Mouse (Mus musculus) megakaryocyte, embryonic 14.5 days (primary cell): ENCODE results near the gene Igf2bp1. TPM values are rescaled to one million over a fixed set of nuclear protein-coding genes. Genes with fewer than 3 reads are reported as not detected.

Experiments
- H3K27me3 ChIP-seq: replicated peaks from 2 replicates; pipeline ENCODE3; 2012; ENCODE audit warnings: inconsistent platforms
- H3K36me3 ChIP-seq: replicated peaks from 2 replicates; pipeline ENCODE3; 2012; ENCODE audit warnings: low read length, inconsistent platforms, mixed read lengths
- H3K4me1 ChIP-seq: 2 replicates; pipeline ENCODE4 v1.6.1; 2012; ENCODE audit warnings: inconsistent platforms
- H3K4me3 ChIP-seq: replicated peaks from 2 replicates; pipeline ENCODE3; 2012; ENCODE audit warnings: moderate library complexity, mild to moderate bottlenecking, inconsistent platforms
- H3K9me3 ChIP-seq: 2 replicates; pipeline ENCODE4 v1.6.1; 2012; ENCODE audit warnings: inconsistent platforms
- FLI1 ChIP-seq: IDR thresholded peaks from 2 replicates; pipeline ENCODE4 v1.6.1; 2012; ENCODE audit warnings: low read length, inconsistent platforms, mixed read lengths
- GATA1 ChIP-seq: IDR thresholded peaks from 3 replicates; pipeline ENCODE4 v1.6.1; 2012; ENCODE audit warnings: mixed read lengths, low read length, inconsistent platforms, borderline replicate concordance
- polyA plus RNA-seq: library from polyadenylated mRNA; stranded (reverse); fragments of >175 nt; gene quantifications from 2 replicates; pipeline ENCODE4 v1.2.3, GENCODE M21; 2012; ENCODE audit warnings: low replicate concordance; ENCODE audit not compliant: insufficient read depth

Igf2bp1 gene
- polyA plus RNA-seq, result 0.06 TPM in 1 of 2 replicates, not detected in the other

- Histone ChIP-seq H3K27me3 (peaks cover 80% of the 10 kb centered on the region), H3K4me1 (peaks cover 32% of the 10 kb centered on the region), H3K36me3 (no peaks in the 10 kb centered on the region), H3K4me3 (peak within 1 kb of the TSS; percentile 82), H3K9me3 (no peaks in the 10 kb centered on the region)
- no peak for TF ChIP-seq FLI1
- TF ChIP-seq GATA1, result no peak
Measured at GRCm38 (mm10) chr11:96005403-96006271, at the start of gene Igf2bp1. TSS of gene Igf2bp1 (minus strand) at chr11:96005940.

GRCm38 (mm10) chr11:96050854-96051253 is 45.1 kb upstream of the Igf2bp1 start:
- Histone ChIP-seq H3K36me3 (peaks cover 94% of the 10 kb centered on the region), H3K9me3 (no peaks in the 10 kb centered on the region), H3K4me1 (peaks cover 61% of the 10 kb centered on the region), H3K4me3 (no peak overlapping the region), H3K27me3 (no peaks in the 10 kb centered on the region)
- TF ChIP-seq GATA1, result no peak
- no peak for TF ChIP-seq FLI1

DNA sequence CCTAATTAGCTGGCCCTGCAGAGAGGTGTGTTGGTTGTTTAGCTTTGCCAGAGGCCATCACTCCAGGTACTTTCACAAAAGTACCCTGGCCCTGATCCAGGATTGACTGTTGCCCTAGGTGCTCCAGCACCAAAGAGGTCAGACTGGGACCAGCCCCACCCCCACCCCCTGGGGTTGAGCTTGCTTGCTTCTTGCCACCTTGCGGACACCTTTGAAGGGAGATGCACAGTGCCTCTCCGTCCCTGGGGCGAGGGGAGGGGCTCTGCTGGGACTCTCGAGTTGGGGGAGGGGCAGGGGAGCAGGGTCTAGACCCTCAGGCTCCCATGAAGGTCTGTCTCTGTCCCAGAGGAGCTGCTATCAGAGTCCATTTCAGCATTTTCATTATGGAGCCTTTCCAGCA is 44.2 kb upstream of the Igf2bp1 start:
- H3K4me3 ChIP-seq, result no peak overlapping the region
- H3K9me3 ChIP-seq, result no peaks in the 10 kb centered on the region
- peaks cover 93% of the 10 kb centered on the region for H3K36me3 ChIP-seq
- H3K4me1 ChIP-seq, result peaks cover 65% of the 10 kb centered on the region
- no peaks in the 10 kb centered on the region for H3K27me3 ChIP-seq
- TF ChIP-seq FLI1 (no peak), GATA1 (no peak)

GRCm38 (mm10) chr11:96047469-96048373 is 42.0 kb upstream of the Igf2bp1 start:
- H3K4me3 ChIP-seq, result no peak overlapping the region
- H3K27me3 ChIP-seq, result no peaks in the 10 kb centered on the region
- peaks cover 96% of the 10 kb centered on the region for H3K36me3 ChIP-seq
- H3K4me1 ChIP-seq, result peaks cover 62% of the 10 kb centered on the region
- no peak for TF ChIP-seq FLI1
- no peak for TF ChIP-seq GATA1
- H3K9me3 ChIP-seq, result no peaks in the 10 kb centered on the region

DNA sequence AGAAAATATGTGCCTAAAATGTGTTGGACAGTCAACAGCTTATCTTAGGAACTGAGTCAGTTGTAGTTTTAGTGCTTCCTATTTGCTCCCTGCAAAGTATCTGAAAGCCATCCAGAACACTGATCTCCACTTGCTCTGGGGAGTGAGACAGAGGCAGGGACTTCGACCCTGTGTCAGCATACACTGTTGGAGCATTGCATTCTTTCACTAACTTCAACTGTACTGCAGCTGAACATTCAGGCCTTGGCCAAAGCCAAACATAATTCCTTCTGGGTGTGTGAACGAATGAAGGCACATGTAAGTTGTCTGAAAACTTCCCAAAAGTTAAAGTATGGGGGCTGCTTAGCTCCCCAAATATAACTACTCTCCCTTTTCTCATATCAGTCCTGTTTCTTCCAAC is 41.1 kb upstream of the Igf2bp1 start:
- no peak overlapping the region for H3K4me3 ChIP-seq
- H3K36me3 ChIP-seq, result peaks cover 91% of the 10 kb centered on the region
- H3K27me3 ChIP-seq, result no peaks in the 10 kb centered on the region
- TF ChIP-seq FLI1 (no peak), GATA1 (no peak)
- peaks cover 58% of the 10 kb centered on the region for H3K4me1 ChIP-seq
- H3K9me3 ChIP-seq, result no peaks in the 10 kb centered on the region

DNA sequence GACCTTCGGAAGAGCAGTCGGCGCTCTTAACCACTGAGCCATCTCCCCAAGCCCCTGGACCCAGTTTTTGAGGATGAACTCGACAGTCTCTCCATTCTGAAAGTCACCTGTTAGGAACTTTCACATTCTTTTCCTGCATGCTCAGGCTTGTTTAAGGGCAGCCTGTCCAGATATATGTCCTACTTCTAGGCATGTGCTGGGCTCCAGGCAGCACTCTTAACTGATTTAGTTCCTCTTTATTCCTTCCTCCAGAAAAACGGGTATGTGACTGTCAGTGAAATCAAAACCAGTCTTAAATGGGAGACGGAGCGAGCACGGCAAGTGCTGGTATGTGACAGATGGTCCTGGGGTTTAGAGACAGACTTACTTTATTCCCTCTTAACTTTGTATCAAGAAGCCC is 40.3 kb upstream of the Igf2bp1 start:
- TF ChIP-seq GATA1 (no peak), FLI1 (no peak)
- Histone ChIP-seq H3K4me1 (peaks cover 50% of the 10 kb centered on the region), H3K4me3 (no peak overlapping the region), H3K36me3 (peaks cover 90% of the 10 kb centered on the region), H3K9me3 (no peaks in the 10 kb centered on the region), H3K27me3 (no peaks in the 10 kb centered on the region)

- Histone ChIP-seq H3K4me3 (no peak overlapping the region), H3K4me1 (peaks cover 44% of the 10 kb centered on the region), H3K9me3 (no peaks in the 10 kb centered on the region), H3K36me3 (peaks cover 87% of the 10 kb centered on the region), H3K27me3 (no peaks in the 10 kb centered on the region)
- TF ChIP-seq FLI1 (no peak), GATA1 (no peak)
Measured at GRCm38 (mm10) chr11:96044803-96045567, 39.2 kb upstream of the Igf2bp1 start.

GRCm38 (mm10) chr11:96038560-96038959 is 32.8 kb upstream of the Igf2bp1 start:
- peaks cover 53% of the 10 kb centered on the region for H3K36me3 ChIP-seq
- TF ChIP-seq FLI1, result no peak
- no peak for TF ChIP-seq GATA1
- H3K4me3 ChIP-seq, result no peak overlapping the region
- H3K9me3 ChIP-seq, result no peaks in the 10 kb centered on the region
- peaks cover 22% of the 10 kb centered on the region for H3K4me1 ChIP-seq
- no peaks in the 10 kb centered on the region for H3K27me3 ChIP-seq

- Histone ChIP-seq H3K9me3 (no peaks in the 10 kb centered on the region), H3K36me3 (peaks cover 42% of the 10 kb centered on the region), H3K27me3 (no peaks in the 10 kb centered on the region), H3K4me3 (no peak overlapping the region), H3K4me1 (peaks cover 22% of the 10 kb centered on the region)
- TF ChIP-seq GATA1, result no peak
- TF ChIP-seq FLI1, result no peak
Measured at GRCm38 (mm10) chr11:96037499-96037898, 31.8 kb upstream of the Igf2bp1 start.
